In genomic region chr16:18327936-18328335, GRCm38 (mm10) we compare ENCODE assay signal across 19 mouse cellular contexts.
"Had no signal": no experiment of that assay in that cellular context is flagged by ENCODE, and none has a peak within 500 bp of the region (broad histone marks: within the 10 kb centered on the region; RNA-seq: fewer than 3 reads in every experiment).

No protein-coding gene starts in this region.

- ATAC-seq: forebrain, postnatal 0 days; hindbrain, postnatal 0 days; intestine, embryonic 16.5 days; liver, embryonic 12.5 days had no signal

- H3K27me3 ChIP-seq: heart, embryonic 12.5 days; hindbrain, embryonic 13.5 days; hindbrain, embryonic 15.5 days; kidney, embryonic 15.5 days; limb, embryonic 13.5 days; limb, embryonic 15.5 days; liver, embryonic 12.5 days had no signal

- DNase-seq: forebrain, postnatal 0 days; gastrocnemius, postnatal 14 days; gastrocnemius, postnatal 36 days; heart, adult 2 months; kidney, adult 18-20 months; layer of hippocampus, adult 9-11 months; layer of hippocampus, postnatal 36 days; left cerebral cortex, postnatal 4 days had no signal

- H3K9me3 ChIP-seq: heart, embryonic 12.5 days; hindbrain, embryonic 13.5 days; hindbrain, embryonic 15.5 days; kidney, embryonic 15.5 days; limb, embryonic 13.5 days; limb, embryonic 15.5 days; liver, embryonic 12.5 days had no signal

- H3K27ac ChIP-seq: heart, adult 2 months; hindbrain, embryonic 13.5 days; hindbrain, embryonic 15.5 days; hindbrain, postnatal 0 days; kidney, embryonic 15.5 days; kidney, postnatal 0 days; limb, embryonic 13.5 days; limb, embryonic 15.5 days; liver, embryonic 12.5 days; liver, embryonic 14.5 days had no signal

- H3K9ac ChIP-seq: forebrain, postnatal 0 days; heart, embryonic 12.5 days; hindbrain, embryonic 13.5 days; hindbrain, embryonic 15.5 days; kidney, embryonic 15.5 days; limb, embryonic 13.5 days; limb, embryonic 15.5 days; liver, embryonic 12.5 days; liver, embryonic 14.5 days had no signal

- H3K4me2 ChIP-seq: heart, embryonic 12.5 days; hindbrain, embryonic 13.5 days; hindbrain, embryonic 15.5 days; kidney, embryonic 15.5 days; limb, embryonic 13.5 days; limb, embryonic 15.5 days; liver, embryonic 12.5 days had no signal

- H3K4me1 ChIP-seq: hindbrain, embryonic 13.5 days; hindbrain, embryonic 15.5 days; kidney, embryonic 15.5 days; limb, embryonic 13.5 days; limb, embryonic 15.5 days had no signal

- H3K4me3 ChIP-seq: heart, adult 2 months; heart, embryonic 12.5 days; hindbrain, embryonic 13.5 days; hindbrain, embryonic 15.5 days; kidney, embryonic 15.5 days; limb, embryonic 13.5 days; limb, embryonic 15.5 days; liver, embryonic 12.5 days had no signal
